Mouse (Mus musculus) granulocyte monocyte progenitor cell, adult 5-6 weeks (primary cell): ENCODE data around the gene Cox6a2. TPM values are rescaled to one million over a fixed set of nuclear protein-coding genes. Genes with fewer than 3 reads are reported as not detected.

Experiments used
- total RNA-seq, 2 experiments: library from RNA; stranded (forward) in 1 of 2; stranded (reverse) in 1 of 2; fragments of 200-712, 200-1000 nt in 1 of 2; fragments of >200 nt in 1 of 2; fragmentation: Nextera tagmentation in 1 of 2; gene quantifications; 2 replicates each; pipeline ENCODE4 v1.2.3; 2014 to 2017

The Cox6a2 gene
- total RNA-seq, 2 experiments from 2014 or later, result 1.1 TPM; not detected in 1

Other genes starting within 250 kb of the Cox6a2 start
- gene Fus, start 238.9 kb downstream of the Cox6a2 start, total RNA-seq (2014; fragmentation: Nextera tagmentation), result 319 and 323 TPM in 2 replicates
- 60.8 and 62.2 TPM in 2 replicates for gene Fus, start 238.9 kb downstream of the Cox6a2 start, total RNA-seq (2017)
- gene Pycard, start 212.5 kb downstream of the Cox6a2 start, total RNA-seq (2014; fragmentation: Nextera tagmentation), result 115 and 175 TPM in 2 replicates
- gene Pycard, start 212.5 kb downstream of the Cox6a2 start, total RNA-seq (2017), result 62.6 and 101 TPM in 2 replicates
- gene Trim72, start 202.4 kb downstream of the Cox6a2 start, total RNA-seq (2014; fragmentation: Nextera tagmentation), result not detected in 2 replicates
- gene Trim72, start 202.4 kb downstream of the Cox6a2 start, total RNA-seq (2017), result not detected in 2 replicates
- 12.5 and 17.5 TPM in 2 replicates for gene Itgam, start 143.7 kb downstream of the Cox6a2 start, total RNA-seq (2014; fragmentation: Nextera tagmentation)
- gene Itgam, start 143.7 kb downstream of the Cox6a2 start, total RNA-seq (2017), result 21.6 and 23.7 TPM in 2 replicates
- not detected in 2 replicates for gene Gm49368, start 143.7 kb downstream of the Cox6a2 start, total RNA-seq (2014; fragmentation: Nextera tagmentation)
- 0.09 TPM in 1 of 2 replicates, not detected in the other for gene Gm49368, start 143.7 kb downstream of the Cox6a2 start, total RNA-seq (2017)
- 0.54 and 2.4 TPM in 2 replicates for gene Itgax, start 76.8 kb downstream of the Cox6a2 start, total RNA-seq (2014; fragmentation: Nextera tagmentation)
- 1.9 and 2.4 TPM in 2 replicates for gene Itgax, start 76.8 kb downstream of the Cox6a2 start, total RNA-seq (2017)
- 0.47 TPM in 1 of 2 replicates, not detected in the other for gene Itgad, start 52.0 kb downstream of the Cox6a2 start, total RNA-seq (2014; fragmentation: Nextera tagmentation)
- 0.21 TPM in 1 of 2 replicates, not detected in the other for gene Itgad, start 52.0 kb downstream of the Cox6a2 start, total RNA-seq (2017)
- gene Armc5, start 31.0 kb upstream of the Cox6a2 start, total RNA-seq (2014; fragmentation: Nextera tagmentation), result 6.0 and 15.4 TPM in 2 replicates
- 9.3 and 9.6 TPM in 2 replicates for gene Armc5, start 31.0 kb upstream of the Cox6a2 start, total RNA-seq (2017)
- 1.8 and 2.3 TPM in 2 replicates for gene 9130023H24Rik, start 31.6 kb upstream of the Cox6a2 start, total RNA-seq (2014; fragmentation: Nextera tagmentation)
- 5.2 and 6.6 TPM in 2 replicates for gene 9130023H24Rik, start 31.6 kb upstream of the Cox6a2 start, total RNA-seq (2017)
- gene Tgfb1i1, start 40.4 kb upstream of the Cox6a2 start, total RNA-seq (2014; fragmentation: Nextera tagmentation), result 0.06 and 1.2 TPM in 2 replicates
- not detected in 2 replicates for gene Tgfb1i1, start 40.4 kb upstream of the Cox6a2 start, total RNA-seq (2017)
- not detected in 2 replicates for gene Slc5a2, start 59.3 kb upstream of the Cox6a2 start, total RNA-seq (2014; fragmentation: Nextera tagmentation)
- gene Slc5a2, start 59.3 kb upstream of the Cox6a2 start, total RNA-seq (2017), result not detected in 2 replicates
- 37.7 and 45.6 TPM in 2 replicates for gene BC017158, start 91.8 kb upstream of the Cox6a2 start, total RNA-seq (2014; fragmentation: Nextera tagmentation)
- 18.4 and 24.8 TPM in 2 replicates for gene BC017158, start 91.8 kb upstream of the Cox6a2 start, total RNA-seq (2017)
- 89.9 and 96.4 TPM in 2 replicates for gene Rgs10, start 212.4 kb upstream of the Cox6a2 start, total RNA-seq (2014; fragmentation: Nextera tagmentation)
- 36.1 and 66.2 TPM in 2 replicates for gene Rgs10, start 212.4 kb upstream of the Cox6a2 start, total RNA-seq (2017)